Comparison of ENCODE assay signal across 20 mouse cellular contexts in genomic region chr19:3988066-3988465, GRCm38 (mm10). TPM values are rescaled to one million over a fixed set of nuclear protein-coding genes. Genes with fewer than 3 reads are reported as not detected.
"Had no signal": no experiment of that assay in that cellular context is flagged by ENCODE, and none has a peak within 500 bp of the region (broad histone marks: within the 10 kb centered on the region; RNA-seq: fewer than 3 reads in every experiment).

No protein-coding gene starts in this region.

- H3K27me3 ChIP-seq: midbrain, embryonic 13.5 days; neural tube, embryonic 12.5 days had no signal

- H3K9ac ChIP-seq: liver, postnatal 0 days; lung, embryonic 14.5 days; midbrain, embryonic 13.5 days; midbrain, embryonic 15.5 days; neural tube, embryonic 12.5 days had no signal

- H3K9me3 ChIP-seq: midbrain, embryonic 15.5 days; neural tube, embryonic 12.5 days had no signal

- H3K36me3 ChIP-seq: midbrain, embryonic 13.5 days; midbrain, embryonic 15.5 days; neural tube, embryonic 12.5 days had no signal

- H3K4me2 ChIP-seq: lung, embryonic 14.5 days; midbrain, embryonic 11.5 days; midbrain, embryonic 13.5 days; midbrain, embryonic 15.5 days; neural tube, embryonic 12.5 days had no signal

- DNase-seq: liver, postnatal 0 days; lung, postnatal 14 days; lung, postnatal 36 days; right cerebral cortex, postnatal 25 days; right cerebral cortex, postnatal 4 days; spleen, adult 18-20 months; thymus, adult 18-20 months; thymus, postnatal 14 days; thymus, postnatal 36 days had no signal

- ATAC-seq: liver, postnatal 0 days; midbrain, embryonic 13.5 days; midbrain, embryonic 15.5 days had no signal

- H3K4me3 ChIP-seq: megakaryocyte, embryonic 14.5 days; midbrain, embryonic 13.5 days; midbrain, embryonic 15.5 days; neural tube, embryonic 12.5 days had no signal

- H3K27ac ChIP-seq: macrophage; midbrain, embryonic 13.5 days; midbrain, embryonic 15.5 days; neural tube, embryonic 12.5 days had no signal

- H3K4me1 ChIP-seq: midbrain, embryonic 15.5 days had no signal

RNA-seq across cellular contexts. Expression of gene Tbx10, which starts 4.5 kb away (rescaled TPM):
- polyA plus RNA-seq: liver, postnatal 0 days; lung, embryonic 14.5 days; macrophage; midbrain, embryonic 11.5 days; midbrain, embryonic 13.5 days; midbrain, embryonic 15.5 days; midbrain, postnatal 0 days; neural tube, embryonic 12.5 days; neural tube, embryonic 14.5 days; stomach, embryonic 14.5 days; thymus, postnatal 0 days had no signal

RNA-seq across cellular contexts. Expression of gene Doc2g, which starts 15.0 kb away (rescaled TPM):
- polyA plus RNA-seq: macrophage had no signal
